Mouse (Mus musculus) limb, embryonic 14.5 days (tissue): Measurements from ENCODE around the gene Brat1. TPM values are rescaled to one million over a fixed set of nuclear protein-coding genes. Genes with fewer than 3 reads are reported as not detected.

Experiments
- ATAC-seq: fragments of 200-750 bp; cut with Nextera tagmentation; 2 replicates; pipeline ENCODE4 v1.8.0; 2017; ENCODE audit warnings: low read depth, moderate number of reproducible peaks, moderate TSS enrichment; ENCODE audit not compliant: low FRiP score
- DNase-seq: peaks from one replicate; pipeline ENCODE4 v3.0.0-alpha.2; 2015; ENCODE audit warnings: low spot score
- H3K27ac ChIP-seq: fragments of 300-500 bp; sonication (generic); replicated peaks from 2 replicates; pipeline ENCODE4 v1.5.1; 2014; ENCODE audit warnings: low read depth, mild to moderate bottlenecking, low read length, moderate library complexity, mixed read lengths
- H3K27me3 ChIP-seq: fragments of 300-500 bp; sonication (generic); 2 replicates; pipeline ENCODE4 v1.6.1; 2014; ENCODE audit warnings: low read length, mixed read lengths; ENCODE audit not compliant: control insufficient read depth, insufficient read depth
- H3K36me3 ChIP-seq: fragments of 300-500 bp; sonication (generic); 2 replicates; pipeline ENCODE4 v1.6.1; 2014; ENCODE audit warnings: mild to moderate bottlenecking, low read length, moderate library complexity, mixed read lengths; ENCODE audit not compliant: control insufficient read depth, insufficient read depth
- H3K4me1 ChIP-seq: fragments of 300-500 bp; sonication (generic); 2 replicates; pipeline ENCODE4 v1.6.1; 2014; ENCODE audit warnings: antibody characterized with exemption, low read length, mixed read lengths; ENCODE audit not compliant: control insufficient read depth, insufficient read depth
- H3K4me2 ChIP-seq: fragments of 300-500 bp; sonication (generic); replicated peaks from 2 replicates; pipeline ENCODE4 v1.6.1; 2014; ENCODE audit warnings: low read depth, mild to moderate bottlenecking, low read length, moderate library complexity; ENCODE audit not compliant: severe bottlenecking
- H3K4me3 ChIP-seq: fragments of 300-500 bp; sonication (generic); replicated peaks from 2 replicates; pipeline ENCODE4 v1.5.1; 2014; ENCODE audit warnings: low read length
- H3K9ac ChIP-seq: fragments of 300-500 bp; sonication (generic); 2 replicates; pipeline ENCODE4 v1.6.1; 2014; ENCODE audit warnings: mild to moderate bottlenecking, low read depth, low read length, moderate library complexity; ENCODE audit not compliant: severe bottlenecking
- H3K9me3 ChIP-seq: fragments of 300-500 bp; sonication (generic); 2 replicates; pipeline ENCODE4 v1.6.1; 2016; ENCODE audit warnings: low read length; ENCODE audit not compliant: control insufficient read depth
- POLR2A ChIP-seq: fragments of 200-500 bp; IDR thresholded peaks from 2 replicates; pipeline ENCODE4 v1.8.0; 2012; ENCODE audit warnings: inconsistent platforms, mild to moderate bottlenecking, moderate library complexity, borderline replicate concordance; ENCODE audit not compliant: insufficient read depth, insufficient read length; ENCODE audit errors: extremely low read depth
- WGBS: fragments of 180-500 bp; shearing (Covaris S2); extraction: QIAGEN DNeasy Blood & Tissue Kit; methylation state at CpG from one replicate; pipeline ENCODE4 v1.1.7; 2014; 5-methylcytosine and 5-hydroxymethylcytosine counted together
- polyA plus RNA-seq, 2 experiments: library from polyadenylated mRNA; depleted of rRNA in 1 of 2; stranded (reverse) in 1 of 2; unstranded in 1 of 2; fragments of >200 nt; fragmentation: Nextera tagmentation in 1 of 2; extraction: Ambion mirVana in 1 of 2; gene quantifications; 2 replicates each; pipeline versions ENCODE4 v1.2.1 to v1.2.3; 2012 to 2014

Brat1 gene
- polyA plus RNA-seq, 2 experiments, result 19.9 to 29.6 TPM

- DNase-seq (peak; percentile 76), ATAC-seq (peak; percentile 79)
- no peak for TF ChIP-seq POLR2A
- Histone ChIP-seq H3K9ac (peak overlapping the region; percentile 57), H3K27ac (no peak overlapping the region), H3K4me3 (peak overlapping the region; percentile 22), H3K36me3 (no peaks in the 10 kb centered on the region), H3K4me1 (peaks cover 4% of the 10 kb centered on the region; the same call in 1 of the 2 replicates), H3K4me2 (peak overlapping the region; percentile 56), H3K27me3 (no peaks in the 10 kb centered on the region), H3K9me3 (0 out of 2 replicates have a peak, but pooled peaks cover 4% of the 10 kb centered on the region)
- WGBS, result 12% methylated on average over 11 of the region's 12 CpGs
Observed at GRCm38 (mm10) chr5:140749062-140749875, 44.5 kb downstream of the Brat1 start.

GRCm38 (mm10) chr5:140750925-140751324 lies 46.1 kb downstream of the Brat1 start:
- H3K4me3 ChIP-seq, result no peak overlapping the region
- no peak overlapping the region for H3K4me2 ChIP-seq
- H3K4me1 ChIP-seq, result peaks cover 4% of the 10 kb centered on the region; the same call in 1 of the 2 replicates
- H3K27me3 ChIP-seq, result no peaks in the 10 kb centered on the region
- H3K27ac ChIP-seq, result no peak overlapping the region
- no peak for ATAC-seq
- H3K9ac ChIP-seq, result no peak overlapping the region
- 0% methylated on average over 1 of the region's 2 CpGs for WGBS
- DNase-seq, result no peak
- TF ChIP-seq POLR2A, result no peak
- no peaks in the 10 kb centered on the region for H3K36me3 ChIP-seq
- H3K9me3 ChIP-seq, result 0 out of 2 replicates have a peak, but pooled peaks cover 4% of the 10 kb centered on the region

GRCm38 (mm10) chr5:140752041-140752440 lies 47.2 kb downstream of the Brat1 start:
- Histone ChIP-seq H3K36me3 (no peaks in the 10 kb centered on the region), H3K27me3 (no peaks in the 10 kb centered on the region), H3K9ac (no peak overlapping the region), H3K9me3 (0 out of 2 replicates have a peak, but pooled peaks cover 4% of the 10 kb centered on the region), H3K4me1 (peaks cover 12% of the 10 kb centered on the region; the same call in 1 of the 2 replicates), H3K4me3 (no peak overlapping the region), H3K4me2 (no peak overlapping the region), H3K27ac (no peak overlapping the region)
- no peak for DNase-seq
- no peak for TF ChIP-seq POLR2A
- 88% methylated on average over 15 of the region's 15 CpGs for WGBS
- no peak for ATAC-seq

GRCm38 (mm10) chr5:140752639-140753038 lies 47.8 kb downstream of the Brat1 start:
- H3K36me3 ChIP-seq, result peaks cover 2% of the 10 kb centered on the region; the same call in 1 of the 2 replicates
- no peak overlapping the region for H3K4me2 ChIP-seq
- 0 out of 2 replicates have a peak, but pooled peaks cover 4% of the 10 kb centered on the region for H3K9me3 ChIP-seq
- DNase-seq, result no peak
- H3K4me3 ChIP-seq, result no peak overlapping the region
- H3K27ac ChIP-seq, result no peak overlapping the region
- TF ChIP-seq POLR2A, result no peak
- no peaks in the 10 kb centered on the region for H3K27me3 ChIP-seq
- peaks cover 12% of the 10 kb centered on the region; the same call in 1 of the 2 replicates for H3K4me1 ChIP-seq
- ATAC-seq, result no peak
- 87% methylated on average over 3 of the region's 3 CpGs for WGBS
- H3K9ac ChIP-seq, result no peak overlapping the region

GRCm38 (mm10) chr5:140753223-140753622 lies 48.4 kb downstream of the Brat1 start:
- H3K9ac ChIP-seq, result no peak overlapping the region

More at GRCm38 (mm10) chr5:140753223-140753622, 48.4 kb downstream of the Brat1 start:
- Histone ChIP-seq H3K36me3 (peaks cover 5% of the 10 kb centered on the region; the same call in 1 of the 2 replicates), H3K27me3 (no peaks in the 10 kb centered on the region), H3K4me1 (peaks cover 12% of the 10 kb centered on the region; the same call in 1 of the 2 replicates), H3K4me2 (no peak overlapping the region), H3K4me3 (no peak overlapping the region), H3K27ac (no peak overlapping the region), H3K9me3 (0 out of 2 replicates have a peak, but pooled peaks cover 4% of the 10 kb centered on the region)
- ATAC-seq (no peak), DNase-seq (no peak)
- no peak for TF ChIP-seq POLR2A
- WGBS, result 78% methylated on average over 5 of the region's 5 CpGs
